Mouse (Mus musculus): ENCODE data around the gene Ywhae. TPM values are rescaled to one million over a fixed set of nuclear protein-coding genes. Genes with fewer than 3 reads are reported as not detected.

Ywhae gene
- total and polyA plus RNA-seq, 3 experiments, result 129 to 1,436 (median 421) TPM

- dilution Hi-C loops (cut with MboI; ENCODE audit: extremely low pct_ligation_motif_present, extremely low pct_unique_long_range_greater_than_20kb, low sequenced_read_pairs), result no loop called here
- H3K9ac ChIP-seq (ENCODE audit: insufficient read depth, low read depth), result no peak overlapping the region
- in situ Hi-C loops (cut with MboI; ENCODE audit: low pct_ligation_motif_present, low pct_unique_long_range_greater_than_20kb, low sequenced_read_pairs), result no loop called here
- H3K36me3 ChIP-seq (replicated peaks in 1 of 2; ENCODE audit: control insufficient read depth in 1 of 2, insufficient read depth in 1 of 2, low read length in 1 of 2), result no peaks in the 10 kb centered on the region
- H3K4me1 ChIP-seq (ENCODE audit: control insufficient read depth in 1 of 2, insufficient read depth in 2 of 2), result no peaks in the 10 kb centered on the region
- no peak overlapping the region for H3K4me3 ChIP-seq (replicated peaks in 1 of 3; ENCODE audit: low read depth in 2 of 3, low read length in 2 of 3, poor library complexity in 1 of 3)
- TF ChIP-seq TCF12 (IDR thresholded peaks at IDR 0.05; ENCODE audit: low read depth, low read length) (no peak), UBTF (IDR thresholded peaks at IDR 0.05; ENCODE audit: low read depth, low read length) (no peak), ZKSCAN1 (IDR thresholded peaks at IDR 0.05; ENCODE audit: borderline replicate concordance, low read depth, low read length) (no peak), RCOR1 (conservative IDR thresholded peaks at IDR 0.05; ENCODE audit: low read depth, low read length) (no peak), NELFE (IDR thresholded peaks at IDR 0.05; ENCODE audit: low read depth, low read length) (no peak), ETS1 (conservative IDR thresholded peaks at IDR 0.05; ENCODE audit: low read depth, low read length) (no peak), POLR2AphosphoS2 (IDR thresholded peaks at IDR 0.05; ENCODE audit: low read depth, low read length) (no peak)
- no peaks in the 10 kb centered on the region for H3K9me3 ChIP-seq (replicated peaks; ENCODE audit: low read length)
- H3K27ac ChIP-seq (ENCODE audit: insufficient read depth, low read depth), result no peak overlapping the region
- H3K4me2 ChIP-seq (ENCODE audit: insufficient read depth, low read depth, poor library complexity, severe bottlenecking), result no peak overlapping the region
- DNase-seq (ENCODE audit: extremely low read depth), result no peak
- peaks cover 32% of the 10 kb centered on the region for H3K27me3 ChIP-seq (replicated peaks)
- H3K79me2 ChIP-seq (replicated peaks; ENCODE audit: control insufficient read depth, extremely low read depth, insufficient read depth, poor library complexity, severe bottlenecking), result no peaks in the 10 kb centered on the region
Observed at GRCm38 (mm10) chr11:75810526-75810925, 77.9 kb downstream of the Ywhae start.

- dilution Hi-C loops (cut with MboI; ENCODE audit: extremely low pct_ligation_motif_present, extremely low pct_unique_long_range_greater_than_20kb, low sequenced_read_pairs), result no loop called here
- Histone ChIP-seq H3K9me3 (replicated peaks; ENCODE audit: low read length) (no peaks in the 10 kb centered on the region), H3K27ac (ENCODE audit: insufficient read depth, low read depth) (no peak overlapping the region), H3K27me3 (replicated peaks) (peaks cover 31% of the 10 kb centered on the region), H3K79me2 (replicated peaks; ENCODE audit: control insufficient read depth, extremely low read depth, insufficient read depth, poor library complexity, severe bottlenecking) (no peaks in the 10 kb centered on the region), H3K4me2 (ENCODE audit: insufficient read depth, low read depth, poor library complexity, severe bottlenecking) (no peak overlapping the region), H3K4me1 (ENCODE audit: control insufficient read depth in 1 of 2, insufficient read depth in 2 of 2) (peaks cover 0 to 1% of the 10 kb centered on the region in 2 experiments; a peak in 2 of 4 replicates), H3K36me3 (replicated peaks in 1 of 2; ENCODE audit: control insufficient read depth in 1 of 2, insufficient read depth in 1 of 2, low read length in 1 of 2) (no peaks in the 10 kb centered on the region), H3K9ac (ENCODE audit: insufficient read depth, low read depth) (no peak overlapping the region), H3K4me3 (replicated peaks in 1 of 3; ENCODE audit: low read depth in 2 of 3, low read length in 2 of 3, poor library complexity in 1 of 3) (no peak overlapping the region)
- TF ChIP-seq ETS1 (conservative IDR thresholded peaks at IDR 0.05; ENCODE audit: low read depth, low read length) (no peak), SMC3 (IDR thresholded peaks at IDR 0.05; ENCODE audit: low read depth, low read length) (no peak), POLR2A (IDR thresholded peaks at IDR 0.05; ENCODE audit: low read depth, low read length) (no peak), IRF4 (IDR thresholded peaks at IDR 0.05; ENCODE audit: low read depth, low read length) (no peak), NRF1 (IDR thresholded peaks at IDR 0.05; ENCODE audit: low read depth, low read length) (no peak), ZKSCAN1 (IDR thresholded peaks at IDR 0.05; ENCODE audit: borderline replicate concordance, low read depth, low read length) (no peak)
- in situ Hi-C loops (cut with MboI; ENCODE audit: low pct_ligation_motif_present, low pct_unique_long_range_greater_than_20kb, low sequenced_read_pairs), result no loop called here
- DNase-seq (ENCODE audit: extremely low read depth), result no peak
Observed at GRCm38 (mm10) chr11:75811900-75812299, 79.2 kb downstream of the Ywhae start.

GRCm38 (mm10) chr11:75813085-75813484 is 80.4 kb downstream of the Ywhae start:
- Histone ChIP-seq H3K4me2 (ENCODE audit: insufficient read depth, low read depth, poor library complexity, severe bottlenecking) (no peak overlapping the region), H3K36me3 (replicated peaks in 1 of 2; ENCODE audit: control insufficient read depth in 1 of 2, insufficient read depth in 1 of 2, low read length in 1 of 2) (no peaks in the 10 kb centered on the region), H3K79me2 (replicated peaks; ENCODE audit: control insufficient read depth, extremely low read depth, insufficient read depth, poor library complexity, severe bottlenecking) (no peaks in the 10 kb centered on the region), H3K9me3 (replicated peaks; ENCODE audit: low read length) (no peaks in the 10 kb centered on the region), H3K9ac (ENCODE audit: insufficient read depth, low read depth) (no peak overlapping the region), H3K27me3 (replicated peaks) (peaks cover 29% of the 10 kb centered on the region), H3K4me3 (replicated peaks in 1 of 3; ENCODE audit: low read depth in 2 of 3, low read length in 2 of 3, poor library complexity in 1 of 3) (no peak overlapping the region), H3K27ac (ENCODE audit: insufficient read depth, low read depth) (no peak overlapping the region), H3K4me1 (ENCODE audit: control insufficient read depth in 1 of 2, insufficient read depth in 2 of 2) (peaks cover 0 to 5% of the 10 kb centered on the region in 2 experiments; a peak in 2 of 4 replicates)
- DNase-seq (ENCODE audit: extremely low read depth), result no peak
- in situ Hi-C loops (cut with MboI; ENCODE audit: low pct_ligation_motif_present, low pct_unique_long_range_greater_than_20kb, low sequenced_read_pairs) (no loop called here), dilution Hi-C loops (cut with MboI; ENCODE audit: extremely low pct_ligation_motif_present, extremely low pct_unique_long_range_greater_than_20kb, low sequenced_read_pairs) (no loop called here)
- TF ChIP-seq CHD1 (IDR thresholded peaks at IDR 0.05; ENCODE audit: low read depth, low read length), result no peak
- TF ChIP-seq NELFE (IDR thresholded peaks at IDR 0.05; ENCODE audit: low read depth, low read length), result no peak
- no peak for TF ChIP-seq SMC3 (IDR thresholded peaks at IDR 0.05; ENCODE audit: low read depth, low read length)
- TF ChIP-seq MAX (IDR thresholded peaks at IDR 0.05; ENCODE audit: low read length), result no peak
- TF ChIP-seq ZNF384 (IDR thresholded peaks at IDR 0.05; ENCODE audit: low read depth, low read length), result no peak
- TF ChIP-seq NRF1 (IDR thresholded peaks at IDR 0.05; ENCODE audit: low read depth, low read length), result no peak

Other genes starting within 250 kb of the Ywhae start
- gene Prpf8, start 246.1 kb upstream of the Ywhae start, total RNA-seq (2012; rRNA removed), result 246 and 255 TPM in 2 replicates
- gene Prpf8, start 246.1 kb upstream of the Ywhae start, total RNA-seq (2014; rRNA removed), result 168 and 187 TPM in 2 replicates
- gene Prpf8, start 246.1 kb upstream of the Ywhae start, polyA plus RNA-seq (2012; ENCODE audit: insufficient read length, low read depth), result 298 and 345 TPM in 2 replicates
- gene Rilp, start 222.8 kb upstream of the Ywhae start, total RNA-seq (2012; rRNA removed), result 0.63 and 0.72 TPM in 2 replicates
- gene Rilp, start 222.8 kb upstream of the Ywhae start, total RNA-seq (2014; rRNA removed), result 0.17 and 0.31 TPM in 2 replicates
- gene Rilp, start 222.8 kb upstream of the Ywhae start, polyA plus RNA-seq (2012; ENCODE audit: insufficient read length, low read depth), result 0.76 and 1.1 TPM in 2 replicates
- gene Scarf1, start 219.3 kb upstream of the Ywhae start, total RNA-seq (2012; rRNA removed), result 0.59 and 0.76 TPM in 2 replicates
- gene Scarf1, start 219.3 kb upstream of the Ywhae start, total RNA-seq (2014; rRNA removed), result 0.24 and 0.28 TPM in 2 replicates
- 0.76 and 0.90 TPM in 2 replicates for gene Scarf1, start 219.3 kb upstream of the Ywhae start, polyA plus RNA-seq (2012; ENCODE audit: insufficient read length, low read depth)
- 6.5 and 8.9 TPM in 2 replicates for gene Slc43a2, start 201.2 kb upstream of the Ywhae start, total RNA-seq (2012; rRNA removed)
- 3.5 and 5.0 TPM in 2 replicates for gene Slc43a2, start 201.2 kb upstream of the Ywhae start, total RNA-seq (2014; rRNA removed)
- gene Slc43a2, start 201.2 kb upstream of the Ywhae start, polyA plus RNA-seq (2012; ENCODE audit: insufficient read length, low read depth), result 6.8 and 8.8 TPM in 2 replicates
- 61.8 and 75.8 TPM in 2 replicates for gene Pitpna, start 144.8 kb upstream of the Ywhae start, total RNA-seq (2012; rRNA removed)
- gene Pitpna, start 144.8 kb upstream of the Ywhae start, total RNA-seq (2014; rRNA removed), result 80.7 and 84.6 TPM in 2 replicates
- 243 and 290 TPM in 2 replicates for gene Pitpna, start 144.8 kb upstream of the Ywhae start, polyA plus RNA-seq (2012; ENCODE audit: insufficient read length, low read depth)
- gene Inpp5k, start 101.9 kb upstream of the Ywhae start, total RNA-seq (2012; rRNA removed), result 25.5 and 31.2 TPM in 2 replicates
- gene Inpp5k, start 101.9 kb upstream of the Ywhae start, total RNA-seq (2014; rRNA removed), result 40.7 and 41.9 TPM in 2 replicates
- 30.5 and 35.6 TPM in 2 replicates for gene Inpp5k, start 101.9 kb upstream of the Ywhae start, polyA plus RNA-seq (2012; ENCODE audit: insufficient read length, low read depth)
- 41.1 and 47.3 TPM in 2 replicates for gene Myo1c, start 82.4 kb upstream of the Ywhae start, total RNA-seq (2012; rRNA removed)
- gene Myo1c, start 82.4 kb upstream of the Ywhae start, total RNA-seq (2014; rRNA removed), result 21.9 and 24.8 TPM in 2 replicates
- 46.6 and 52.0 TPM in 2 replicates for gene Myo1c, start 82.4 kb upstream of the Ywhae start, polyA plus RNA-seq (2012; ENCODE audit: insufficient read length, low read depth)
- 37.8 and 42.2 TPM in 2 replicates for gene Crk, start 53.6 kb upstream of the Ywhae start, total RNA-seq (2012; rRNA removed)
- gene Crk, start 53.6 kb upstream of the Ywhae start, total RNA-seq (2014; rRNA removed), result 39.9 and 44.3 TPM in 2 replicates
- gene Crk, start 53.6 kb upstream of the Ywhae start, polyA plus RNA-seq (2012; ENCODE audit: insufficient read length, low read depth), result 44.6 and 46.1 TPM in 2 replicates
- 0.04 TPM in 1 of 2 replicates, not detected in the other for gene Doc2b, start 63.2 kb downstream of the Ywhae start, total RNA-seq (2012; rRNA removed)
- gene Doc2b, start 63.2 kb downstream of the Ywhae start, total RNA-seq (2014; rRNA removed), result not detected in 2 replicates
- gene Doc2b, start 63.2 kb downstream of the Ywhae start, polyA plus RNA-seq (2012; ENCODE audit: insufficient read length, low read depth), result not detected in 2 replicates
- gene Rph3al, start 205.6 kb downstream of the Ywhae start, total RNA-seq (2012; rRNA removed), result 0.21 and 0.34 TPM in 2 replicates
- gene Rph3al, start 205.6 kb downstream of the Ywhae start, total RNA-seq (2014; rRNA removed), result 0.16 TPM in 1 of 2 replicates, not detected in the other
- 0.39 and 0.55 TPM in 2 replicates for gene Rph3al, start 205.6 kb downstream of the Ywhae start, polyA plus RNA-seq (2012; ENCODE audit: insufficient read length, low read depth)

Data from CH12.LX (cell line).